ENCODE assay signal across 8 mouse cellular contexts in the genomic region with DNA sequence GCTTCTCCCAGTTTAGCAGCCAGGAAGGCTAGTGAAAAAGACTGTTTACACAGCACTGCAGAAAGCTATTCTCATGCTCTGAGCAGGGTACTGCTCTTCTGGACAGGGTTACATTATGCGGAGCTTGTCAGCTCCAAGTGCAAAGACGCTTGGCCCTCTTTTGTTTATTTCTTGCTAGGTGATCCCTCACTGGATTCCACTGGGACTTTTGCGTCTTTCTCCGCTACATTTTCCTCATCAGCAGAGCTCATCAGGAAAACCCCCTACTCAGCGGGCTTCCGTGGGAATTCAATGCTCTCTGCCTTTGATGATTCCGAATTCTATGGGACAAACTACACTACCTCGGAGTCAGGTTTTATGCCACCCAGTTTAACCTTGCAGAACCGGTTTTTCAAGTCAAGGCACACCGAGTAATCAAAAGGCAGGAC.
A peak's percentile ranks its signal among the peaks of the same experiment; 100 is the strongest.
DNase-seq lines count a peak whose midpoint lies in the region; ATAC-seq and TF ChIP-seq lines count a peak whose summit lies in the region.

No protein-coding gene starts in this region.

- intact Hi-C loops in gastrocnemius, adult 2 months (cut with DNase I): loop anchor here (2.0 kb wide), 1 partner anchor 973 kb away; no protein-coding TSS in a partner anchor

- no peaks in the 10 kb centered on the region for H3K9me3 ChIP-seq in hindbrain, embryonic 13.5 days
- H3K9me3 ChIP-seq in liver, postnatal 0 days (ENCODE audit: low read length): no peaks in the 10 kb centered on the region

- under 1% methylated on average over 10 of the region's 10 CpGs for WGBS in hindbrain, embryonic 13.5 days
- 15% methylated on average over 10 of the region's 10 CpGs for WGBS in liver, postnatal 0 days (ENCODE audit: insufficient replicate concordance)
- WGBS in small intestine, adult 2 months: 5% methylated on average over 10 of the region's 10 CpGs

- ATAC-seq in hindbrain, embryonic 13.5 days (ENCODE audit: low FRiP score): peak; percentile 49
- no peak for ATAC-seq in liver, postnatal 0 days

- TF ChIP-seq POLR2A in small intestine, adult 2 months (IDR thresholded peaks at IDR 0.05; ENCODE audit: low read depth, low read length): no peak

- no peak for DNase-seq in gastrocnemius, adult 2 months
- no peak for DNase-seq in gastrocnemius, postnatal 25 days
- DNase-seq in brain, adult 2 months (ENCODE audit: low read depth, low spot score): peak; percentile 33
- no peak for DNase-seq in liver, postnatal 0 days
- no peak for DNase-seq in cerebellum, adult 9-11 months
- DNase-seq in spleen, postnatal 36 days (ENCODE audit: low spot score in 2 of 2): no peak

- no peaks in the 10 kb centered on the region for H3K36me3 ChIP-seq in hindbrain, embryonic 13.5 days
- H3K36me3 ChIP-seq in liver, postnatal 0 days (replicated peaks; ENCODE audit: insufficient read depth, low read length): no peaks in the 10 kb centered on the region
- no peaks in the 10 kb centered on the region for H3K36me3 ChIP-seq in small intestine, adult 2 months (ENCODE audit: control insufficient read depth, insufficient read depth, low read length)

- TF ChIP-seq CTCF in gastrocnemius, adult 2 months (IDR thresholded peaks at IDR 0.05): no peak
- TF ChIP-seq CTCF in liver, postnatal 0 days (IDR thresholded peaks at IDR 0.05; ENCODE audit: low read depth): no peak
- no peak for TF ChIP-seq CTCF in small intestine, adult 2 months (IDR thresholded peaks at IDR 0.05; ENCODE audit: extremely low read depth, insufficient read length, insufficient replicate concordance, low read depth, low read length)

- H3K9ac ChIP-seq in hindbrain, embryonic 13.5 days: peak overlapping the region; percentile 71
- H3K9ac ChIP-seq in liver, postnatal 0 days (replicated peaks): no peak overlapping the region

- TF ChIP-seq EP300 in liver, postnatal 0 days (IDR thresholded peaks at IDR 0.05; ENCODE audit: low read depth): no peak

- H3K4me1 ChIP-seq in hindbrain, embryonic 13.5 days (replicated peaks): peaks cover 13% of the 10 kb centered on the region
- H3K4me1 ChIP-seq in liver, postnatal 0 days (ENCODE audit: insufficient read depth): no peaks in the 10 kb centered on the region
- H3K4me1 ChIP-seq in small intestine, adult 2 months (ENCODE audit: control insufficient read depth, insufficient read depth, insufficient read length, low read length): no peaks in the 10 kb centered on the region

- H3K4me3 ChIP-seq in gastrocnemius, adult 2 months: peak overlapping the region; percentile 53
- H3K4me3 ChIP-seq in hindbrain, embryonic 13.5 days: peak overlapping the region; percentile 38
- H3K4me3 ChIP-seq in liver, postnatal 0 days (ENCODE audit: low read depth, low read length): 0 out of 2 replicates have a peak overlapping the region, but pooled peaks have one; percentile 13
- peak overlapping the region; percentile 6; the same call in 1 of the 2 replicates for H3K4me3 ChIP-seq in small intestine, adult 2 months (ENCODE audit: low read depth, low read length)

- peak overlapping the region; percentile 62 for H3K4me2 ChIP-seq in hindbrain, embryonic 13.5 days
- H3K4me2 ChIP-seq in liver, postnatal 0 days (ENCODE audit: low read depth, low read length): peak overlapping the region; percentile 50

- H3K27me3 ChIP-seq in hindbrain, embryonic 13.5 days: no peaks in the 10 kb centered on the region
- H3K27me3 ChIP-seq in liver, postnatal 0 days (ENCODE audit: insufficient read depth, low read length): no peaks in the 10 kb centered on the region
- no peaks in the 10 kb centered on the region for H3K27me3 ChIP-seq in small intestine, adult 2 months (ENCODE audit: control insufficient read depth, insufficient read depth, low read length)

- H3K27ac ChIP-seq in gastrocnemius, adult 2 months: peak overlapping the region; percentile 48; the same call in 1 of the 2 replicates
- peak overlapping the region; percentile 71 for H3K27ac ChIP-seq in hindbrain, embryonic 13.5 days
- H3K27ac ChIP-seq in liver, postnatal 0 days (ENCODE audit: low read depth): no peak overlapping the region
- no peak overlapping the region for H3K27ac ChIP-seq in small intestine, adult 2 months (ENCODE audit: insufficient read depth, low read depth, low read length)

Comparison
In these comparisons a context has a peak if more than half of its experiments do, and no peak if none do; other contexts are left out.
1. H3K27ac ChIP-seq: peak in gastrocnemius, adult 2 months (single experiment) and hindbrain, embryonic 13.5 days (single experiment); none in liver, postnatal 0 days (single experiment) and small intestine, adult 2 months (single experiment).
2. Peak in every context shown above with its lines, with median percentiles within 50 percentile points of each other: H3K4me3 ChIP-seq.